Mouse (Mus musculus): ENCODE measurements around the gene Apba2.

Gene Apba2

GRCm38 (mm10) chr7:64725967-64726695 lies 224.6 kb downstream of the Apba2 start:
- no peak for DNase-seq (ENCODE audit: low spot score in 2 of 2)

DNA sequence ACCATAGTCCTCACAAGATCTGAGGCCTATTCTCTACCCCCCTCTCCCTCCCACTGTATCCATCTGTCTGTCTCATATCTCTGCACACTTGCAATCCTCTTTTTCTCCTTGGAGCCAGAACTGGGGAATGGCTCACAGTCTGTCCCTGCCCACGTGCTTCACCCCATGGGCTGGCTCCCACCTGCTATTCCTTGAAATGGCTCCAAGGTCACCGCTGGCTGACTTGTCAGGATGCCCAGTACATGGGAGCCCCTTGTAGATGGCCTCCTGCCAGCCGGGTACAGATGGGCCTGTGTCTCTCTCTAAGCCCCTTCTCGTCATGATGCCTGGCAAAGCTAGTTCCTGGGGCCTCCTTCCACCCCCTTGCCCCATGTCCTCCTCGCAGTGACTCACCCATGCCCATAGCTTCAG lies 226.7 kb downstream of the Apba2 start:
- DNase-seq (ENCODE audit: low spot score in 2 of 2) = no peak

DNA sequence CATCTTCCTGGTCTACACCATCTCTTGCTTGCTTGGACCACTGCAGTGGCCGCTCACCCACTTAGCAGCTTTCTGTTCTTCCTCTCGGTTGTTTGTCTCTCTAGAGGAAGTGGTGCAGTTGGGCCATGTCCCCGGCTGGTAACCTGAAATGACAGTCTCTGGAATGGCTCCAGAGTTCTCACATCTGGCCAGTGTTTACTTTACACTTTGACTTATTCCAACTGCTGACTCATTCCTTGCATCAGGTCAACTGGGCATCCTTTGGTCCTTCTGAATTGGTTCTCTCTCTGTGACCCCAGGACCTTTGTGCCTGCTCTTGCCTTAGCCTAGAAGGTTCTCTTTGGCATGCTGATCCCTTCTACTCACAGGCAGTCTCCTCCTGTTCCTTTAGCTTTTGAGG lies 227.3 kb downstream of the Apba2 start:
- DNase-seq (ENCODE audit: low spot score in 2 of 2) = no peak

GRCm38 (mm10) chr7:64729785-64730184 lies 228.3 kb downstream of the Apba2 start:
- DNase-seq (ENCODE audit: low spot score in 2 of 2) = no peak

GRCm38 (mm10) chr7:64739131-64739530 lies 237.6 kb downstream of the Apba2 start:
- DNase-seq (ENCODE audit: low spot score in 2 of 2) = no peak

DNA sequence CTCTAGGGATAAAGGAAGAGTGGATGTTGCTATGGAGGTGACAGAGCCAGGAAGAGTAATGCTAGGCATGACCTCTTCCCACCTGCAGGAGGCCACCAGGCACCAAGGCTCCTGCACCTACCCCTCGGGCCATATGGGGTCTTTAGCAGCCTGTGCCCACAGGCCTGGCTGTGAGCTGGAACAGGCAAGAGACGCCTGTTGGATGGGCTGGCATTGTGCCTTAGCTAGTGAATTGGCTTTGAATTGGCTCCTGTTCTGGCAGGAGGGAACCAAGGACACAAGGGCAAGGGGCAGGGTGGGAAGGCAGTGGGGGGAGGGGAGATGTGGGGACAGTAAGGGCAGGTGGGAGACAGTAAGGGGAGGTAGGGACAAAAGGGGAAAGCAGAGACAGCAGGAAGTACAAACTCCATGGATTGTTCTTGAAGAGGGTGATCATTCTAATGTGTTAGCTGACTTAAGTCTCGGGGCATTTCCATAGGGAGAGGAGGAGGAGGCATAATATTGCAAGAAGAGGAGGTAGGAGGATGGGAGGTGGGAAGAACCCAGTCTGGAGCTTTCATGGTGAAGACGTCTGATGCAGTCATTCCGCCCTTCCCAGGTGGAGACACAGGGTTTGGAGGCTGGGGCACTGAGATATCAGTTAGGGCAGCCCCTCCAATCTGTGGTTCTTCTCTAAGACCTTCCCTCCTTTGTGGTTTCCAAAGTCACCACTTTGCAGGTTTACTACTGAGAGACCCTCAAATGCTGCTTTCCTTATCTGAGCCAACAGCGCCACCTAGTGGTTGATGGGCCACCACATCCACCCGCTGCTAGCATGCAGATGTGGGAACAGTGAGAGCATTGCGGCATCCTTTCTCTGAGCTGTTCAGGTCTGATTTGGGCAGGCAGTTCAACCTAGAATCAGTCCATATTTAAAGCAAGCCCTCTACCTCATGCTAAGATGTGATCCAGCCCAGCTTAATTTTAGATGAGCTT lies 240.1 kb downstream of the Apba2 start:
- peak; percentile 22 to 47 for DNase-seq (ENCODE audit: low spot score in 2 of 2)

DNA sequence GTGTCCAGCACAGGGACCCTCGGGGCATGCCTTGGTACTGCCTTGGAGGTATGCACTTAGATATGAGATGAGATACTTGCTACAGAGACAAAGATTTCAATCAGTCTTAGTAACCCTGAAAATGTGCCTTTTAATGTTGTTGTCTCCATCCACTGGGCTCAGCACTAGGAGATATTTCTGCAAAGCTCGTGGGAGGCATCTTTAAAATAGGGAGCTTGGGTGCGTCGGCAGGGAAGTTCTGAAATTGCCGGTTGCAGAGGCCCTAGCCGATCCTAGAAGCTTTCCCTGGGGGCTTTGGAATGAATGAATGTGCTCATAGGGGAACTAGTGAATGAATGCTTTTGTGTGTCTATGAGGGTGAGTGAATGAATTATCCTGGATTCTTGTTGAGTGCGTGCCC lies 242.1 kb downstream of the Apba2 start:
- DNase-seq (ENCODE audit: low spot score in 2 of 2) = no peak

DNA sequence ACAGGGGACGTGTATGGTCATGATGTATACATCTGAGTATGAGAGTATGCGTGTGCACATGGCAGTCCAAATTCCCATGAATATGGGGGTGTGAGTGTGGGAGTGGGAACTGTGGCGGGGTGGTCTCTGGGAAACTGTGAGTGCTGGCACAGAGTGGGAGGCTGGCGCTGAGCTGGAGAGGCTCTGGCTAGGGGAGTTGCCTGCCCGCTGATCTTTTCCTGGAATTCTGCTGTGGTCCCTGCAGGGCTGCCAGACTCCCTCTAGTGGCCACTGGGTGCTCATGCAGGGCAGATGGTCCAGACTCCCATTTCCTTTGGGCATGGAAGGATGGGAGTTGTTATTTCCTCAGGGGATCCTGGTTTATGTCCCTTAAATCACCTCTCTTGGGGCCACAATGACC lies 250.0 kb downstream of the Apba2 start:
- DNase-seq (ENCODE audit: low spot score in 2 of 2) = no peak

- DNase-seq (ENCODE audit: low spot score in 2 of 2) = no peak
These were observed 250.6 kb downstream of the Apba2 start for GRCm38 (mm10) chr7:64752133-64752532.

DNA sequence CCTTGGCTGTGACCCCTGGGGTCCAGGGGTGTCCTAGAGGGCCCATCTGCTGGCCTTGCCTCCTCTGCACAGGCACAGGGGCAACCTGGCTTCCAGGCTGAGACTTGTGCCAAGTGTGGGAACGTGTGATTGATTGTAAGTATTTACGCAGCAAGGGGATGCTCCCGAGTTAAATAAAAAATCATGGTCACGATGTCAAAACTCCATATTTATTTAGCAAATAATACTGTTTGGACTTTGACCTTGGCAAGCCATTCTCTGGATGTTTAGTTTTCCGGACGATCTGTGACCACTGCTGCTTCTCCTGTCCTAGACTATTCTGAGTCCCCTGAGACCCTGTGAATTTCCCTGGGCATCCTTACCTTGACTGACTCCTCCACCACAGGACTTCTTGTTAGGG lies 252.2 kb downstream of the Apba2 start:
- DNase-seq (ENCODE audit: low spot score in 2 of 2) = no peak

- no peak for DNase-seq (ENCODE audit: low spot score in 2 of 2)
These were observed 252.7 kb downstream of the Apba2 start for GRCm38 (mm10) chr7:64754161-64754560.

DNA sequence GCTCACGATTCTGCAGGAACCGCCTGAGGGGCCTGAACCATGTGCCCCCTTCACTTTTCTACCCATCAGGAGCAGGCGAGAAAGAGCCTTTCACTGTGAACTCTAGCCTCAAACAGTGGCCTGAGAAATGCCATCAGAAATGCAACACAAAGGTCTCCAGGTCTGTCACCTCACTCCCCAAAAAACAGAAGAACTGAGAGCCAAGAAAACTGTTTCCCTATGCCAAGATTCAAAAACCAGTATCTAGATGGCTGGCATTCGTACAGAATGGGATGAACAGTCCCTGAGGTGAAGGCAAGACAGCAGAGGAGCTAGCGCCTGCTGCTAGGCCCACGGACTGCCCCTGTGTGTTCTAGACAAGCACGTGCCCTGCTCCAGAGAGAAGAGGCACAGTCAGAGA lies 253.6 kb downstream of the Apba2 start:
- no peak for DNase-seq (ENCODE audit: low spot score in 2 of 2)

GRCm38 (mm10) chr7:64765595-64765994 lies 264.1 kb downstream of the Apba2 start:
- DNase-seq (ENCODE audit: low spot score in 2 of 2) = no peak

GRCm38 (mm10) chr7:64769768-64770167 lies 268.3 kb downstream of the Apba2 start:
- no peak for DNase-seq (ENCODE audit: low spot score in 2 of 2)

GRCm38 (mm10) chr7:64770779-64771390 lies 269.4 kb downstream of the Apba2 start:
- no peak for DNase-seq (ENCODE audit: low spot score in 2 of 2)

DNA sequence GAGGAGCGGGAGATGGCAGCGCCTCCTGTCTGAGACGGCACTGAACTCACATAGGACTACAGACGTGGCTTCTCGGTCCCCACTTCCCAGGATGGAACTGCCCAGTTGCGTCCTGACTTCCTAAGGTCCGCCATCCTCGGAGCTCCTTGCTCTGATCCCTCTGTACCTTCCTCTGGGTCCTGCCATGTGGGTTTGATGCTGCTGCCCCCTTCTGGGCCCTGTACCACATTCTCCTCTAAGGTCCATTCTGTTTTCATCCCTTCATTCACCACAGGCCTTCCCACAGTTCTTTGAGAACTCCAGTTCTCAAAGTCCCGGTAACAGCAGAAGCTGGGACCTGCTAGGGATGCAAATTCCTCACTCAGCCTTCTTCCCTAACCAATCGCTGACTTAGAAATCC lies 272.0 kb downstream of the Apba2 start:
- DNase-seq (ENCODE audit: low spot score in 2 of 2) = no peak

- no peak for DNase-seq (ENCODE audit: low spot score in 2 of 2)
These were observed 275.4 kb downstream of the Apba2 start for GRCm38 (mm10) chr7:64776708-64777489.

- DNase-seq (ENCODE audit: low spot score in 2 of 2) = no peak
These were observed 278.0 kb downstream of the Apba2 start for GRCm38 (mm10) chr7:64779501-64779900.

- no peak for DNase-seq (ENCODE audit: low spot score in 2 of 2)
These were observed 283.5 kb downstream of the Apba2 start for GRCm38 (mm10) chr7:64785040-64785439.

DNA sequence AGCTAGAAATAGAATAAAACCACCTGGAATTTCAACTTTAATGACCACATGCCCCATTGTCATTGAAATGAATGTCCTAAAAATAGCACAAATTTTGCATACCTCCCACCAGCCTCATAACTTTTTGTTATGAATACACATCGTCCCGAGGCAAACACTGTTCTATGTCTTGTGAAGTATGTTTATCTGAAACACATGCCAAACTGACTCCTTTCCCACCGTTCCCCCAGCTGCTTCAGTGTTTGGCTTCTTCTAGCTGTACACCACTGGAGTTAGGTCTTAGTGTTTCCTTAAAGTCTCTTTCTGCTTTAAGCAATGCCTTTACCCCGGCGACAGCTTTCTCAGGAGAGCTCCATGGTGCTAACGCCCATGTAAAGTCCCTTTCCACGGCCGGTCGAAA lies 289.6 kb downstream of the Apba2 start:
- no peak for DNase-seq (ENCODE audit: low spot score in 2 of 2)

DNA sequence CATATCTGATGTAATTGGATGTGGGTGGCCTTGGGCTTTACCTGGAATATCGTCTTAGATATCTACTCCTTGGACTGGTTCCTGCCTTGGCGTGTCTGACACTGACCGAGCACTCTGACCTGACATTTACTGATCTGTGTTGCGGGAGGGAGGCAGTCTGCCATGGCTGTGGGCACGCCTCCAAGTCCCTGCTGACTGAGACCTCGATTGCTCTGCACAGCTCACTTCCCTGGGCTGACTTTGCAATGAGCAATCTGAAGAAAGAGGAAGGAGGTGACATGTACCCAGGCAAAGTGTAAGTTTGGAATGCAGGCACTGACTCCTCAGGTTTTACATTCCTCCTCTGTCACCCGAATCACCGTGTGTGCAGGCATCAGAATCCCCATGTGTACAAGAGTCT lies 290.5 kb downstream of the Apba2 start:
- DNase-seq (ENCODE audit: low spot score in 2 of 2) = no peak

DNA sequence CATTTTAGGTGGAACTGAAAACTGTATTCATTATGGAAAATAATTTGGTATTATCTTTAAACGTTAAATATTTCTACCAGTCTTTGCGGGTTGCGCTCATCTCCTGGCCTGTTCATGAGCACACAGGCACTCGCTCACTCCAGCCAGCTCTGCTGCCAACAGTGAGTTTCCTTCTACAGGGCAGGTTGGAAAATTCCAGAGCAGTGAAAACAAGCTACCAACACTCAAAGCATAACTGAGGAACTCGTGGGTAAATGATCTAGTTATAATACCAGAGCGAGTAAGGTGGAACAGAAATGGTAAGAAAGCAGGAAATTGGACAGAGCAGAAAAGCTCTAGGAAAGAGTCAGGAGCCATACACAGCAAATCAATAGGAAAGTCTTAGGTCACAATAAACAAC lies 294.0 kb downstream of the Apba2 start:
- no peak for DNase-seq (ENCODE audit: low spot score in 2 of 2)

Measured in spleen, postnatal 14 days (tissue).